Mouse (Mus musculus): Measurements from ENCODE around the gene Tbc1d10c.

GRCm38 (mm10) chr19:4211891-4212588 lies 21.0 kb upstream of the Tbc1d10c start:
- TF ChIP-seq CTCF (IDR thresholded peaks at IDR 0.05; ENCODE audit: low read depth) (no peak), EP300 (optimal IDR thresholded peaks at IDR 0.05) (no peak)
